Mouse (Mus musculus) cerebellum, adult 18-20 months (tissue): Measurements from ENCODE around the gene Ucn2.

Experiments used
- DNase-seq, 2 experiments: peaks; one replicate each; pipeline ENCODE4 v3.0.0; 2021

Gene Ucn2

DNA sequence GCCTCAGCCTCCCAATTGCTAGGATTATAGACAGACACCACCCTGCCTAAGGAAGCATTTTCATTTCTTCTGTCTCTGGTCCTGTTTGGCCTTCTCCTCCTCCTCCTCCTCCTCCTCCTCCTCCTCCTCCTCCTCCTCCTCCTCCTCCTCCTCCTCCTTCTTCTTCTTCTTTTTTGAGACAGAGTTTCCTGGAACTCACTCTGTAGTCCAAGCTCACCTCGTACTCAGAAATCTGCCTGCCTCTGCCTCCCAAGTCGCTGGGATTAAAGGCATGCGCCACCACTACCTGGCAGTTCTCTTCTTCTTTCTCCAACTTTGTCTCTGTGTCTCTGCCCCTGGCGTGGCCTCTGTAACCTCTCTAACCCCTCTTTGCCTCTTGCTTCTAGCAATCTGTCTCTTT is at the start of gene Ucn2:
TSS of gene Ucn2 (plus strand) at position 301 of the 400 bp plus-strand sequence.
- no peak for DNase-seq

DNA sequence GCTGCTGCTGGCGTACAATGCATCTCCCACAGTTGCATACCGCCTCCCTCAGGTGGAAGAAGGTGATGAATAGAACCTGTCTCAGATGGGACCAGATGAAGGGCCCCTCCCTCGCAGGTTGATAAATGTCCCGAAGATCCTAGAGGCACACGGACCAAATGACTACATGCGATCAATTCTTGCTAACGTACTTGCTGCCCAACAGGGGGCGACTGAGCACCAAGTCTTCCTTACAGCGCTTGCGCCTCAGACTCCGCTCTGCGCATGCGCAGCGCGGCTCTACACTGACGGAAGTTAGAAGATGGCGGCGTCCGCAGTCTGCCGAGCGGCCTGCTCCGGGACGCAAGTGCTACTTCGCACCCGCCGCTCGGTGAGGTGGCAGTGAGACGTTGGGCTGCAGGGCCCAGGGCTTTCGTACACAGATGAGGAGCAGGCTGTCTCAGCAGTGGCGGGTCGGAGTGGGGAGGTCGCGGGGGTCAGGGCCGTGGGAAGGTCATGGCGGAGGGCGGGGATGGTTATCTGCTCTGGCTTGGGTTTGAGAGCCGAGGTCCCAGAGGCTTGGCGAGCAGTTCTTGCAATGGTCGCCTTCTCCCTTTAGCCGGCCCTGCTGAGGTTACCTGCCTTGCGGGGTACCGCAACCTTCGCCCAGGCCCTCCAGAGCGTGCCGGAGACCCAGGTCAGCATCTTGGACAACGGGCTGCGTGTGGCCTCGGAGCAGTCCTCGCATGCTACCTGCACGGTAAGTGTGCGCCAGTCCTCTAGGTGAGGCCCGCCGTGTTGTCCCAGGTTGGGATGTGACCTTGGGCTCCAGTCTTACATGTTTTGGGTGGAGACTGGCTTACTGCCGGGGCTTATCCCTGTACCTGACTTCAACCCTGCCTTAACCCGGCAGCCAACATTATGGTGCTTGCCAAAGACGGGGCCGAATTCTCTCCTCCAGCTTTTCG is 49.1 kb upstream of the Ucn2 start, which contains the start of gene Uqcrc1:
TSS of gene Uqcrc1 (plus strand) at position 216 of the 947 bp plus-strand sequence.
- DNase-seq, result peak; percentile 96 to 99

DNA sequence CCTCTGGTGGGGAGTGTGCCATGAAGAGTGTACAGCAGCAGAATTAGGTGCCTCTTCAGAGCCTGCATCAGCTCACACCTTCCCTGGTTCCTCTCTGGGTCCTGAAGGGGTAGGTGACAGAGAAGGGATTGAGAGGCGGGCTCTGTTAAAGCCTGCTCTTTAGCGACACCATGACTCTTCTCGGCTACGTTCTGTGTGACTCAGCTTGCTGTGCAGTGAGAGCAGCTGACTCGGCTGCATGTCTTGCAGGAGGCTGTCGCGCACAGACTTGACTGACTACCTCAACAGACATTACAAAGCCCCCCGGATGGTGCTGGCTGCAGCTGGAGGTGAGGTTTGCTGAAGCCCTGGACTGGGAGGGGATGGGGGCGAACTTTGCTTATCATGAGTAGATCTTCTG is 40.7 kb upstream of the Ucn2 start:
- DNase-seq, result no peak

DNA sequence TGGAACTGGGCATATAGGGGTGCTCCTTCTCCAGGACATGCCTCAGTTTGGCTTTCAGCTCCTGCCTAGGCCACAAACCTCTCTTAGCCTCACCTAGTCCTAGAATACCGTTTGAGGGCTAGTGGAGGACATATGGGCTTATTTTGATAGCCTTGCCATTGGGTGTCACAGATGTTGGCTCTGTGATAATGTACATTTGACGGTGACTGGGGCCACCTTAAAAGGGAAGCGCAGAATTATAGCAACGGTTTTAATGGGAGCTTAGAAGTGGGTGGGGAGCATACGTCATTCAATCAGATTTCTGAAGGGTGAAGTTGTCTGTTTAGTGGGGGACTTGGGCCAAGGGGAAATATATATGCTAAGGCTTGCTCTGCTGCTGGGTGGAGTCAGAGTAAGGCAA is 40.2 kb upstream of the Ucn2 start:
- no peak for DNase-seq

DNA sequence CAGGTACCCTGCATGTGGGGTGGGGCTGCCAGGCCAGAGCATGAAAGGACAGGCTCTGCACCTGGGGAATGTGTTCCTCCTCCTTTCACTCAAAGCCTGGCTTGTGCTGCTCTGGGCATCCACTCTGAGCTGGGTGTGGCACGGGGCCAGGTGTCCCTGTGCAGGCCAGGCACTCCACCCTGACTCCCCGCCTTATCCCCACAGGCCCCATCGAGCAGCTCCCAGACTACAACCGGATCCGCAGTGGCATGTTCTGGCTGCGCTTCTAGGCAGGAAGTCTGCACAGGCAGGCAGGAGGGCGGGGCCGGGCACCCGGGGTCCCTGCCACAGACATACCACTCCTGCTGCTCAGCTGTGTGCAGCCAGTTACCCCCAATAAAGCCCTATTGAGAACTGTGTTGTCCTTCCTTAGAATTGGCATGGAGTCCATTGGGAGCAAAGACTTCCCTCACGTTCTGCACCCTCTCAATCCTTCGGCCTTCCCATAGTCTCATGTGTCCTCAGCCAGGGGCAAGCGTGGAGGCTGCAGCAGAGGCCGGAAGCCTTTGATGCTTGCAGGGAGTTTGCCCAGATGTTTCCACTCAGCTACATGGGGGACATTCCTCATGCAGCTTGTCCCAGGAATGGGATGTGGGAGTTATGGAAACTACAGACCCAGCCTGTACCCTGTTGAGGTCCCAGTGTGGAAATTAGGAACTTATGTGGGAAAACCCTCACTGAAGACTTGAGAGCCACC is 36.4 kb upstream of the Ucn2 start:
- peak; percentile 53 to 64 for DNase-seq

DNA sequence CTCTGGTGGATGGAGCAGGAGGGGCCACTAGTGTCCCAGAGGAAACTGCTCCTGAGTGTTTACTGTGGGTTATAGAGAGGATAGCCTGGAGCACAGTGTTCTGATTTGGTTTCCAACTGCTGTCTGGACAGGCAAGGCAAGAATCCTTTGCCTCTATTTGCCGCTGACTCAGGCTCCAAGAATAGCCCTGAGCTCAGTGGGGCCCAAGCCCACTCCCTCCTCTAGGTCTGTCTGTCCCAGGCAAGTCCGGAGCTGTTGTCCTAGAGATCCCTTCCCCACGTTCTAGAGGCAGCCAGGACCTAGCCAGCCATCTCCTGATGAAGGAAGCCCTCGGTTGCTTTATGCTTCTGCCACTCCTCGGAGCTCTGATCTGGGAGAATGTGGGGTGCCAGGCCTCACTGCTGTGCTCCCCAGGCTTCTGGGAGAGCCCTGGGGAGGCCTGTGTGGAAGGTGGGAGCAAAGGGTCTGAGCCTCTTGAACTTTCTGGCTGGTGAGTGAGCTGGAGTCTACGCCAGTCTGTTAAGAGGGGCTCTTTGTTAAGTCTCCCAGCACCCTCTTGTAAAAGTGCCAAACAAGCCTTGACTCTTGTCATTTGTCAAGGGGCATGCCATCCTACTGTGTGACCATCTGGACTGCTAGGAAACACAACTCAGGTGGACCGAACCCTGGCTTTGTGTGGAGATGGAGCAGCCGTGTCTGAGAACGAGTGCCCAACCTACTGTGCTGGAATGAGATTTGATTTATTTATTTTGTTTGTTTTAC is 35.7 kb upstream of the Ucn2 start:
- DNase-seq, result peak; percentile 34 to 39

DNA sequence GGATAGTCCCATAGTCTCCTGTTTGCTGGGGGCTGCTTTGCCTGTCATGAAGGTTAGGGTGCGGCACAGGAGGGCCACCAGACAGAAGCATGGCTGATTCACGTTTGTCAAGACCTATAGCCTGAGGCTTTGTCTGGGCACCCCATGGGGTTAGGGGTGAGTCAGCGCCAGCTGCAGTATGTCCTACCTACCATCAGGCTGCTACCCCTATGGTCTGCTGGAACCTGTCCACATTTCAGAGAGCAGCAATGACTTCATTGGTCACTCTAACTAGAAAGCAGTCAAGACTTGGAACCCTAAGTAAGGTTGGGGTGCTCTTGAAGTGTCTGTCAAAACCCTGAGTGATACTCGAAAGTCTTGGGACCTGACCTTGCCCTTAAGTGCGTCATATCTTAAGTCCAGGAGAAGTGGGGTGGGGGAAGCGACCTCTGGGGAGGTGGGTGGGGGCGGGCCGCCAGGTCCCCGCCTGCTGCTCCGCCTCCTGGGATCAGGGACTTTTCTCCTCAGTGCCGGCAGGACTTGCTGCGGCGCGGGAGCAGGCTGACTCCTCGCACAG is 32.7 kb upstream of the Ucn2 start, which contains the start of gene Col7a1:
TSS of gene Col7a1 (plus strand) at position 506 of the 556 bp plus-strand sequence.
- DNase-seq, result no peak

DNA sequence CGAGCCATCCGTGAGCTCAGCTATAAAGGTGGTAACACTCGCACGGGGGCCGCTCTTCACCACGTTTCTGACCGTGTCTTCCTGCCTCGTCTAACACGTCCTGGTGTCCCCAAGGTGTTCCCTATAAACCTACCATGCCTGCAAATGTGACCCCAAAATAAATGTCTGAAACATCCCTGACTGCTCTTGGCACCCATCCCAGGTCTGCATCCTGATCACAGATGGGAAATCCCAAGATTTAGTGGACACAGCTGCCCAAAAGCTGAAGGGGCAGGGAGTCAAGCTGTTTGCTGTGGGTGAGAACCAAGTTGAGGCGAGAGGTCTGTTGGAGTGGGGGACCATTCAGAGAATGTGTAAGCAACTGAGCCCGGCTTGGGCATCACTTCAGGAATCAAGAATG is 30.6 kb upstream of the Ucn2 start:
- DNase-seq, result no peak

DNA sequence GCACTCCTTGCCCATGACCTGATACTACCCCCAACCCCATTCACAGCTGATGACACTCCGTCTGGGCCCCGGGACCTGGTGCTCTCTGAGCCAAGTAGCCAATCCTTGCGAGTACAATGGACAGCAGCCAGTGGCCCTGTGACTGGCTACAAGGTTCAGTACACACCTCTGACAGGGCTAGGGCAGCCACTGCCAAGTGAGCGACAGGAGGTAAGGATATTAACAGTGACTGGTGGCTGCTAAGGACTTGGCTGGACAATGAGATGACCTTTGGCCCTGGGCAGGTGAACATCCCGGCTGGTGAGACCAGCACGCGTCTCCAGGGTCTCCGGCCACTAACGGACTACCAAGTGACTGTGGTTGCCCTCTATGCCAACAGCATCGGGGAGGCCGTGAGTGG is 30.0 kb upstream of the Ucn2 start:
- DNase-seq, result no peak

DNA sequence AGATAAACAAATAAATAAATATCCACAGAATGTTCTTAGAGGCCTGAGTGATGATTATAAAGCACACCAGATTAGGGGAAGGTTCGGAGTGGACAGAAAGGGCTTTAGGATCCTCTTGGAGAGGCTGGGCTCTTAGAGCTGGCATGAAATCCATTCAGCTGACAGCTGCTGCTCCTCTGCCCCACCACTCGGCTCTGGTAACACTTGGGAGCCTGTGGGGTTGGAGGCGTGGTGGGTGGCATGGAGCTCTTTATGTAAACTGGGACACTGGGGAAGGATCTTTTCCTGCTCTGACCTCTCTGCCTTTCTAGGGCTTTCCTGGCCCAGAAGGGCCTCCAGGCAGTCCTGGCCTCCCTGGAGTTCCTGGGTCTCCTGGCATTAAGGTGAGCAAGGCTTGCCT is 22.2 kb upstream of the Ucn2 start:
- DNase-seq, result no peak

DNA sequence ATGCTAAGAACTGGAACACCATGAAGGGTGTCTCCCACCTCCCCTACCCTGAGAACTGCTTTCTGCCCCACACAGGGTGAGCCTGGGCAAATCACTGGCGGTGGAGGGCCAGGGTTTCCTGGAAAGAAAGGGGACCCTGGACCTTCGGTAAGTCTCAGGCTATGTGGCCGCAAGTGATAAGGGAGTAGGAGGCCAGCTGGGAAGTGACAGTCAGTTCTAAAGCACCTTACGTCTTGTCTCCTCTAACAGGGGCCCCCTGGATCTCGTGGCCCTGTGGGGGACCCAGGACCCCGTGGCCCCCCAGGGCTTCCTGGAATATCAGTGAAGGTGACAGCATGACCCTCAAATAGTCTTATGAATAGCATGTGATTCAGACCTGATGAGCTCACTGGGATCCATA is 21.5 kb upstream of the Ucn2 start:
- DNase-seq, result no peak

DNA sequence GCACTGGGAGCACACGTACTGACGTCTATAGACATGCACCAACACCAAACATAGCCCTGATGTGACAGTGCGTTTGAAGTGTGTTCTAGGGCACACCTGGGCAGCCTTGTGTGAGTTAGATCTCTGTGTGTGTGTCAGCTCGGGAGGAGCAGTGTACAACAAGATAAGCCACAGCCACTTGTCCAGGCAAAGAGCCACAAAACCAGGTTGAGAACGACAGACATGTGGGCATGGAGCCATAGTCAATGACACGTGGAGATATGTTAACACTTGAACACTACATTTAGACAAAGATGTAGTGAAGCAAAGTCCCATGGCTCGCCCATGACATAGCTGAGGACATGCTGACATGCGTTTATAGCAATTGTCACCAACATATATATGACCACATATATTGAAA is 15.2 kb upstream of the Ucn2 start:
- DNase-seq, result no peak

DNA sequence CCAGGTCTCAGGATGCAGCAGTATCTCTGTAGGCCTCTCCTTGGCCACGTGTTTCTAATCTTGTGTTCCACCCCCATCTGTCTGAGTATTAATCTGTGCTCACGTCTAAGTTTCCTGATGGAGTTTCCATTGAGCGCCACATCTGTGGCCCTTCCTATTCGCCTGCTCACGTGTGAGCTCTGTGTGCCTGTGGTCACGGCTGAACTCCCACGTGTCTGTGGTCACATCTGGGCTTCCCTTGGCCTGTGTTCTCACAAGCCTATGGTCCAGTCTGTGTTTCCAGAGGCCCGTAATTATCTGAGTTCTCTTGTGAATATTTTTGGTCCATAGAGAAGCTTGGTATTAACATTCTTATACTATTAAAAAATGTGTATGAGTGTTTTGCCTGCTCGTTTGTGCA is 9.3 kb upstream of the Ucn2 start:
- DNase-seq, result no peak

DNA sequence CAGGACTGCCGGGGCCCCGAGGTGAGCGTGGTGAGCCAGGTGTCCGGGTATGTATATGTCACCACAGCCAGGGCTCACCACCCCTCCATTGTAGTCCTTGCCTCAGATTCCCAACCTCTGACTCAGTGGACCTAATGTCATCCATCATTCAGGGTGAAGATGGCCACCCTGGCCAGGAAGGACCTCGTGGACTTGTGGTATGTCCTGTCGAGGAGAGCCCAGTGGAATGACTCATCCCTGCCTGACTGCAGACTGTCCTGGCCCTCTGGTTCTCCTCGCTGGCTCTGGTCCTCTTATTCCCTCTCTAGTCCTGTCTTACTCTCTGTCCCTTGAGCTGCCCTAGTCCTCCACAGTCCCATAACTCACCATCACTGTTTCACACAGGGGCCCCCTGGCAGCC is 7.8 kb upstream of the Ucn2 start:
- no peak for DNase-seq

DNA sequence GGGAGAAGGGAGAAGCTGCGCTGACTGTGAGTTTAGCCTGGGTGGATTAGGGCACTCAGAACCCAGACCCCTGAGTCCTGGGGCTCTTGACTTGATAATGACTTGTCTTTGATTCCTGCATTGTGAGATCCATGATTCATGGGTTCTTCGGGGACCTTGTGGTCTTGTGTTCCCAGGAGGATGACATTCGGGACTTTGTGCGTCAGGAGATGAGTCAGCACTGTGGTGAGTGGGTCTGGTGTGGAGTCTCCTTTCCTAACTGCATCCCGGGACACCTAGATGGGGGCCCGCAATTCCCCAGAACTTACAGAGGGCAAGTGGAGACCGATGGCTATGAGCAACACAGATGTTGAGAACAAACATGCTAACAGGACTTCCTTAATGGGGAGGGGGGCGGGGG is 3.3 kb upstream of the Ucn2 start:
- DNase-seq, result no peak

DNA sequence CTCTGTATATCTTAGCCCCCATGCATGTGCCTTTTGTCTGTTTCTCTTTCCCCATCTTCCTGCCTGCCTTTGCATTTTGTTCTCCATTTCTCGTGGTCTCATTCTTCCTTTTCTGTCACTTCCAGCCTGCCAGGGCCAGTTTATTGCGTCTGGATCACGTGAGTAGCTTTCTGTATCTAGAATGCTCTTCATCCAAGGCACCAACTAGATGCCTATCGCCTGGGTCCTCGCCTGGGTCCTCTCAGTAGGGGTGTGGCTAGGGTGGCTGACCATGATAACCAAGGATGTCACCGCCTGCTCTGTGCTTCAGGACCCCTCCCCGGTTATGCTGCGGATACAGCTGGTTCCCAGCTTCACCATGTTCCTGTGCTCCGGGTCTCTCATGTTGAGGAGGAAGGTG is 2.6 kb upstream of the Ucn2 start:
- DNase-seq, result no peak

DNA sequence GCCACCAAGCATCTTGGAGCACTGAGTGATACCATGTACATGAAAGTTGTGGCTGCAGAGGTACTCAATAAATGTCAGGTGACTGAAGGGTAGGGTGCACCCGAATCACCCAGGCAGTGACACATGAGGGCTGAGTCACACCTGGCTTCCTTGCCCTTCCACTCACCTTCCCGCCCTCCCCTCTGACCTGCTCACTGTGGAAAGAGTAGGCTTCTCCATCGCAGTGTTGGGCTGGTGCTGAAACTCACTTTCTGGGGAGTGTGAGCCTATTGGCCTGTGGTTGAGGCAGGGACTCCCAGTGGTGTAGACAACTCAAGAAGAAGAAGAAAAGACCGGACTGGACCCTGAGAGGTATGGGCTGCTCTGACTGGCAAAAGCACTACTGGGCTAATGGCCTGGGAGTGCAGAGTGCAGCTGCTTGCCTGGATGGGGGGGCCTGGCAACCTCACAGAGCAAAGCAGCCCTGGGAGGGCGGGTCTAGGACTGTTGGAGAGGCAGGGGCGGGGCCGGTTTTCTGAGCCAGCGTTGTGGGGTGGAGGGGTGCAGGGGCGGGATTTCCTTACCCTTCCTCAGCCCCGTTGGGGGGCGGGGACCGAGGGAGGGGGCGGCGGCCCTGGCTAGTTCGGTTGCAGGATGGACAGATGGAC is 2.0 kb downstream of the Ucn2 start:
- no peak for DNase-seq

DNA sequence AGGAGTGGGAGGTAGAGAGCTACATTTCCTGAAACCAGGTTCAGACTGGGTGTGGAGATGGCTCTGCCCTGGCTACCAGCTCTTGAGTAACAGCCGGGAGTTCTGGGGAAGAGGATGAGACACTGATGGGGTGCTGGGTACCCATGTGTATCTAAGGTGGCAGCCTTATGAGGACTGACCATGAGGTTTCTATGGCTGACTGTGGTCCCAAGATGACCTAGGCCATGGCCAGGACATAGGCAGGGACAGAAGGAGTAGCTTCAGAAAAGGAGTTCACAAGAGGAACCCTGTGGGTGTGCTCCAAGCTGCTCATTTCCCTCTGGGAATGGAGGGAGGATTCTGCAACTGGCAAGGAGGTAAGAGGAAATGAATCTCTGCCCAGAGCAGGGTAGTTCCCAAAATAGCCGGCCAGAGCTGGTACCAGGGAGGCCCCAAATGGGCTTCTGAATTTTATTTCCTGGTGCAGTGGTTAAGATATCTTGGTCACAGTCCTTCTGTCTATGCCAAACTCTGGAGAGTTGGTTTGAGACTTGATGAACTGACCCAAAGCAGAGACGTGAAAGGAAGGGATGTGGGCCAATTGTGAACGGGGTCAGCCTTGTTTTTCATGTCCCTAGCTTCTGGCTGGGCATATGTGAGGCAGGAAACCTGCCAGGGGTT is 4.1 kb downstream of the Ucn2 start:
- DNase-seq, result no peak

DNA sequence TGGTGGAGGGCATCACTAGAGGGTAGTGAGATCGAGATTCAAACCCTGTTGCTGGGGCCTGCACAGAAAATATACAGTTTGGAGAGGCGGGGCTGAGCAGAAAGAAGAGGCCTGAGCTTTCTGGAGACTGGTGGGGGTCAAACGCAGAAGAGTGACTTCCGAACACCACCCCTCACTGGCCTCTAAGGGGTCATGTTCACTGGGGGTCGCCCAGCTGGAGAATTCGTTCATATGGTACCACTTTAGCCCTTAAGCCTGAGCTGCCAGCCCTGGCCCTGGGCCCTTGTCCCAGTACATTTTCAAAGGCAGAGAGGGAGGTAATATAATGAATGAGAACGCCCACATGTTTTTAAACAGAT is 4.6 kb downstream of the Ucn2 start:
- DNase-seq, result peak in 1 of 2 experiments; percentile 16

DNA sequence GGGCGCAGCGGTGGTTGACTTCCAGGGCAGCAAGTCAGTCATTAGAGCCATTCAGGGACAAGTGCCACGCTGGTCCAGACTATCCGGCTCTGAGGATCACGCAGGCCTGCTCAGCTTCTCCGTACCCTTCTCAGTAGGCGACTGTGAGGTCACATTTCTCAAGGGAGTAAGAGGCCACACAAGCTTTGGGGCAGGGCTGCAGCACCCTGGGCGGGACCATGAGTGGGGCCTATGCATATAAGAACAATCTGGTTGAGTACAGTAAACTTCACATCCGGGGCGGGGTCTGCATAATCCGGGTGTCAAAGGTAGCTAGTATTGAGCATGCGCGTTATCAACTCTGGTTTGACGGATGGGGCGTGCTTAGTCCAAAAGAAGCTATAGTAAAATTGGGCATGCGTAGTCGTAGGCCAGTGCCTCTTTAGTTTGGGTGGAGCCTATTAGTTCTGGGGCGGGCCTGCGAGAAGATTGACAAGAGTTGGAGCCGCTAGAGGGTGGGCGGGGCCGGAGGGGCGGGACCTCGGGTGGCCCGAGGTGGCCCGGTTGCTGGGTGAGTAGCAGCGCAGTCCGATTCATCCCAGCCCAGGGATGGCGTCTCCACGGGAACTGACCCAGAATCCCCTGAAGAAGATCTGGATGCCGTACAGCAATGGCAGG is 5.7 kb downstream of the Ucn2 start, which contains the start of gene Pfkfb4:
TSS of gene Pfkfb4 (plus strand) at position 351 of the 657 bp plus-strand sequence.
- peak; percentile 89 to 95 for DNase-seq

DNA sequence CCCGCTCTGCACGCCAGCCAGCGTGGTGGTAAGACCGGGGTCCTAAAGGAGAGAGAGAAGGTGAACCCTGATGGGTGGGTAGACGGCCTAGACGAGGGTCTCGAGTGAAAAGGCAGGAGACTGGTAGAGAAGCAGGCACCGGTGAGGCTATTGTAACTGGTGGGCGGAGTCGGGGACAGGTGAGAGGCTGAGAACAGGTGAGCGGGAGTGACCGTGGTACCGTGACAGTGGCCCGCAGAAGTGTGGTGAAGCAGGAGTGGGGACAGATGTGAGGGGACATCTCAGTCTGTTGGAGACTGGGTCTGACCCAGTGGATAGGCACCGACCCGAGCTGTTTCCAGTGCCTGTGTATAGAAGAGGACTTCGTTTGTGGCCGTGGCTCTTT is 6.3 kb downstream of the Ucn2 start:
- no peak for DNase-seq
